Mouse (Mus musculus) heart, embryonic 15.5 days (tissue): ENCODE results near the gene Csrnp1. TPM values are rescaled to one million over a fixed set of nuclear protein-coding genes. Genes with fewer than 3 reads are reported as not detected.

ENCODE experiments used
- ATAC-seq: fragments of 200-750 bp; cut with Nextera tagmentation; replicated peaks from 2 replicates; pipeline ENCODE4 v1.8.0; 2017; ENCODE audit warnings: low read depth, moderate TSS enrichment; ENCODE audit not compliant: insufficient number of reproducible peaks, insufficient read depth, low FRiP score
- H3K27ac ChIP-seq: fragments of 300-500 bp; sonication (generic); 2 replicates; pipeline ENCODE4 v1.5.1; 2015; ENCODE audit warnings: mild to moderate bottlenecking, inconsistent platforms
- H3K27me3 ChIP-seq: fragments of 300-500 bp; sonication (generic); 2 replicates; pipeline ENCODE4 v1.6.1; 2015; ENCODE audit warnings: inconsistent platforms
- H3K36me3 ChIP-seq: fragments of 300-500 bp; sonication (generic); 2 replicates; pipeline ENCODE4 v1.6.1; 2015; ENCODE audit warnings: mild to moderate bottlenecking, inconsistent platforms
- H3K4me1 ChIP-seq: fragments of 300-500 bp; sonication (generic); replicated peaks from 2 replicates; pipeline ENCODE4 v1.6.1; 2015; ENCODE audit warnings: inconsistent platforms
- H3K4me2 ChIP-seq: fragments of 300-500 bp; sonication (generic); 2 replicates; pipeline ENCODE4 v1.6.1; 2015; ENCODE audit warnings: inconsistent platforms, mild to moderate bottlenecking, moderate library complexity
- H3K4me3 ChIP-seq: fragments of 300-500 bp; sonication (generic); 2 replicates; pipeline ENCODE4 v1.5.1; 2015; ENCODE audit warnings: mild to moderate bottlenecking, inconsistent platforms
- H3K9ac ChIP-seq: fragments of 300-500 bp; sonication (generic); 2 replicates; pipeline ENCODE4 v1.6.1; 2015; ENCODE audit warnings: mild to moderate bottlenecking, inconsistent platforms
- H3K9me3 ChIP-seq: fragments of 300-500 bp; sonication (generic); replicated peaks from 2 replicates; pipeline ENCODE4 v1.6.1; 2016; ENCODE audit warnings: inconsistent platforms
- WGBS: fragments of 180-500 bp; shearing (Covaris S2); methylation state at CpG from one replicate; pipeline ENCODE4 v1.1.7; 2015; ENCODE audit warnings: mixed read lengths; 5-methylcytosine and 5-hydroxymethylcytosine counted together
- polyA plus RNA-seq: library from polyadenylated mRNA; unstranded; fragments of >200 nt; fragmentation: Nextera tagmentation; extraction: Ambion mirVana; gene quantifications from 2 replicates; pipeline ENCODE4 v1.2.1, GENCODE M21; 2015

The Csrnp1 gene
- polyA plus RNA-seq, 1 experiment from 2014 or later = 6.9 TPM

DNA sequence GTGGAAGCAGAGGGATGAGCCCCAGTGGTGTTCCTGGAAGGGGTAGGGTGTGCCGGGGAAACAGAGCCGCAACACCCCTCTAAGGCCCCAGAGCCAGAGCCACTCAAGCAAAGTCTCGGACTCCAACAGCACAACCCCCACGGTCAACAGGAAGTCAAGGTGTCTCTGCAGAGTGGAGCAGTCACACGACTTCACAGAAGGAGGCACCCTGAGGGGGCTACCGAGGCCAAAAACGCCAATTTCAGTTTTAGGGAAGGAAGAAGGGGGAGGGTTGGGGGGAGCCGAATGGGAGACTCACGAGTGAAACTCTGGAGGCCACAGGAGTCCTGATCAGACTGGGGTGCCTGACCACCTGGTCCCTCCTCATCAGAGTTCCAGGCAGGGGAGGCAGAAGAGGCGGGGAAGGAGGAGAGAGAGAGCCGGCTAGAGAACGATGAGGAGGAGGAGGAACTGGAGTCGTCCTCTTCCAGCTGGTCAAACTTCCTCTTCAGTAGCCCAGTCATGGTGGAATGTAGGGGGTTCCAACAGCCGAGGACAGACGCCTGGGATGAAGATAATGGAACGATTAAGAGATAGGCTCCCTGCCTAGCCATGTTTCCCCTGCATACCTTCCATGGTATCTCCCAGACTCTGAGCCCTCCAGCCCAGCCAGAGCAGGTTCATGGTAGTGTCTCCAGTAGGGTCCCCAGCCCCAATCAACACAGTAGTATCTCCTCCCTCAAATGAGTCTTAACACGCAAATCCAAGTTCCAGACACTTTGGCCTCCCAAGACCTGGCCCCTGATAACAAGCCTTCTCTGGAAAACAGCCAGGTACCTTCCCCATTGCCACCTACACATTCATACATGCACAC is 7.5 kb downstream of the Csrnp1 start:
- Histone ChIP-seq H3K4me2 (peak overlapping the region; percentile 35; the same call in 1 of the 2 replicates), H3K4me1 (peaks cover 57% of the 10 kb centered on the region)
- WGBS = 26% methylated on average over 17 of the region's 17 CpGs

DNA sequence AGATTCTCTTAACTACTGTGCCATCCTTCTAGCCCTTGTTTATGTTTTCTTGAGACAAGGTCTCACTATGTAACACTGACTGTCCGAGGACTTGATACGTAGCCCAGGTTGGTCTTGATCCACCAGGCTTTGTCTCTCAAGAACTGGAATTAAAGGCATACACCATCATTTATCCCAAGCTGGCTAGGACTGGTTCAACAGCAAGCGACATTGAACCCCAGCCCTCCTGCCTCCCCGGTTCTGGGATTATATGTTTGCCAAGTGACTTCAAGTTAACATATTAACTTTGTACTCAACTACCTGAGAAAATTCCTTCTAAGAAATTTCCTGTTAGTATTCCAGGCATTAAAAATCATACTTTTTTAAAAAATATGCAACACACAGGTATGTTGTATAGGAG is 9.2 kb downstream of the Csrnp1 start:
- Histone ChIP-seq H3K9me3 (no peaks in the 10 kb centered on the region), H3K36me3 (peaks cover 43% of the 10 kb centered on the region; the same call in 1 of the 2 replicates), H3K27ac (no peak overlapping the region), H3K4me2 (no peak overlapping the region), H3K27me3 (no peaks in the 10 kb centered on the region), H3K4me3 (no peak overlapping the region), H3K9ac (no peak overlapping the region), H3K4me1 (peaks cover 53% of the 10 kb centered on the region)
- WGBS = 96% methylated on average over 4 of the region's 4 CpGs
- no peak for ATAC-seq

More for the DNA sequence above, 7.5 kb downstream of the Csrnp1 start:
- H3K27ac ChIP-seq = peak overlapping the region; percentile 55
- peaks cover 37% of the 10 kb centered on the region; the same call in 1 of the 2 replicates for H3K36me3 ChIP-seq
- no peaks in the 10 kb centered on the region for H3K9me3 ChIP-seq
- no peaks in the 10 kb centered on the region for H3K27me3 ChIP-seq
- H3K4me3 ChIP-seq = peak overlapping the region; percentile 18
- no peak for ATAC-seq
- H3K9ac ChIP-seq = 0 out of 2 replicates have a peak overlapping the region, but pooled peaks have one; percentile 7

DNA sequence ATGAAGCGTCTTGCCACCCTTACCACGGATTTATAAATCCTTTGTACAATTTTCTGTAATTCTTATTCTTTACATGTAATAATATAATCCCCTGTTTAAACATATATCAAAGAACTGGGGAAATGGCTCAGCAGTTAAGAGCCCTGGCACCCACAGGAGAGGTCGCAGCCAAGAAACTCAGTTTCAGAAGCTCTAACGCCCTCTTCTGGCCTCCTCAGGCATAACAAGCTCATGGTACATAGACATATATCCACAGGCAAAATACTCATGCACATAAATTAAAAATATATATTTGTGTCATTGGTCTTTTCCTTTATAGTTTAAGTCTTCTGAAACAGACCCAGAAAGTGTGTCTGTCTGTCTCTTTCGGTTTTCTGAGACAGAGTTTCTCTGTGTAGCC is 9.8 kb downstream of the Csrnp1 start:
- Histone ChIP-seq H3K4me2 (no peak overlapping the region), H3K4me1 (peaks cover 51% of the 10 kb centered on the region), H3K27me3 (no peaks in the 10 kb centered on the region), H3K4me3 (no peak overlapping the region), H3K27ac (no peak overlapping the region), H3K9me3 (no peaks in the 10 kb centered on the region), H3K9ac (no peak overlapping the region), H3K36me3 (peaks cover 43% of the 10 kb centered on the region; the same call in 1 of the 2 replicates)
- ATAC-seq = no peak
- 78% methylated on average over 5 of the region's 5 CpGs for WGBS

DNA sequence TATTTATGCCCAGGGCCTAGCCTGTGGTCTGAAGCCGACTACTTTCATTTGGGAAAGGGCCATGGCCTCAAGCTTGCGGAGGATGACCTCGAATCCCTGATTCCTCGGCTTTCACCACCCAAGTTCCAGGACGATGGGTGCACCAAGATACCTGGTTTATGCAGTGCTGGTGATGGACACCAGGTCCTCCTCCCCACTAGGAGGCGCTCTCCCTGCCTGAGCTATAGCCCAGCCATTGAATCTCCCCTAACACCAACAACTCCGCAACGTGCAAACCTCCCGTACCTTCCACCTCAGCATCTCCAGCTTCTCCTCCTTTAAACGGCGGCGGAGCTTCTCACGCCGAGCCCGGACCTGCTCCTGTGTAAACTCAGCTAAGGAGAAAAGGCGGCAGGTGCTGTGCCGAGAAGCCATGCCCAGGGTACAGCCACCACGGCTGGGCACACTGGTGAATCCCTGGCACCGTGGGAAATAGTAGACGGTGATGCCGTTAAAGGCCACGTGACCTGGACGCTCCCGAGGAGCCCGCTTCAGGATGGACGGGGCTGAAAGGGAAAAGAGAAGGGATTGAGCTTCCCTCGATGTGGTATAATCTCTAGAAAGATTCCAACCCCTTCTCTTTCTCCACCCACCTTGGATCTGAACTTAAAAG is 10.5 kb downstream of the Csrnp1 start:
- no peak overlapping the region for H3K4me2 ChIP-seq
- H3K9me3 ChIP-seq = no peaks in the 10 kb centered on the region
- H3K27me3 ChIP-seq = no peaks in the 10 kb centered on the region
- ATAC-seq = no peak
- H3K36me3 ChIP-seq = peaks cover 43% of the 10 kb centered on the region; the same call in 1 of the 2 replicates
- no peak overlapping the region for H3K27ac ChIP-seq
- no peak overlapping the region for H3K9ac ChIP-seq
- no peak overlapping the region for H3K4me3 ChIP-seq
- 89% methylated on average over 27 of the region's 27 CpGs for WGBS
- peaks cover 46% of the 10 kb centered on the region for H3K4me1 ChIP-seq

- Histone ChIP-seq H3K36me3 (peaks cover 43% of the 10 kb centered on the region; the same call in 1 of the 2 replicates), H3K4me2 (no peak overlapping the region), H3K27ac (no peak overlapping the region), H3K4me1 (peaks cover 42% of the 10 kb centered on the region), H3K27me3 (no peaks in the 10 kb centered on the region), H3K4me3 (no peak overlapping the region), H3K9ac (no peak overlapping the region), H3K9me3 (no peaks in the 10 kb centered on the region)
- 87% methylated on average over 23 of the region's 23 CpGs for WGBS
- ATAC-seq = no peak
Observed at GRCm38 (mm10) chr9:119973281-119973680, 11.2 kb downstream of the Csrnp1 start.

DNA sequence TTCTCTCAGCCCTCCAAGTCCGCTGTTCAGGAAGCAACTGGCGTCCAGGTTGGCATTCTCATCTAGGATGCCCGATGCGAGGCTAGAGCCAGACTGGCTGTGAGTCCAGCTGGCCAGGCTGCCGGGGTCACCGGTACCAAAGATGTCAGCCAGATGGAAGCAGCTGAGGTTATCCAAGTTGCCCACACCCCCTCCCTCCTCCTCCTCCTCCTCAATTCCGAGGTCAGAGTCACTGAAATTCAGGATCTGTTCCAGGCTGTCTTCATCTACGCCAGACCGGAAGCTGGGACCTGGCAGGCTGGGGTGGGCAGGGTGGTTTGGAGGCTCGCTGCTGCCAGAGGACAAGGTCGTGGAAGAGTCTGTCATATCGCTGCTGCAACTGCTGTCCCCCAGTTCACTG is 11.9 kb downstream of the Csrnp1 start:
- Histone ChIP-seq H3K9ac (no peak overlapping the region), H3K4me2 (no peak overlapping the region), H3K4me3 (no peak overlapping the region), H3K27me3 (no peaks in the 10 kb centered on the region), H3K27ac (no peak overlapping the region), H3K4me1 (peaks cover 35% of the 10 kb centered on the region), H3K36me3 (peaks cover 43% of the 10 kb centered on the region; the same call in 1 of the 2 replicates), H3K9me3 (no peaks in the 10 kb centered on the region)
- no peak for ATAC-seq
- WGBS = 81% methylated on average over 12 of the region's 12 CpGs

DNA sequence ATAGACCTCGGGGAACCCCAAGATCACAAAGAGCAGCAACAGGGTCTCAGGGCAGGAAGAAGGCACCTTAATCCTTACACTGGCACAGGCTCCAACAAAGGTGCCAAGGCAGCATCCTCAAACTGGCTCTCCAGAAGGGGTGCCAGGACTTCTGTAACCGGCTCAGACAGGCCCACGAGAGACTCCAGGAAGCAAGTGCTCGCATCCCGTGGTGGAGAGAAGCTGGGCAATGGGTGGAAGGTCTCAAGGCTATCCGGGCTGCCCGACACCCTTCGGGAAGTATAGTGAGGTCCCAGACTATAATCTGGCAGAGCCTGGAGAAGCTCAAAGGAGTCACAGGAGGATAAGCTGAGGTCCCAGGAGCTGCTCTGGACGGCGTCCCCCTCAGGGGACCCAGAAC is 12.3 kb downstream of the Csrnp1 start:
- no peak overlapping the region for H3K27ac ChIP-seq
- H3K27me3 ChIP-seq = no peaks in the 10 kb centered on the region
- no peak overlapping the region for H3K9ac ChIP-seq
- no peak for ATAC-seq
- no peak overlapping the region for H3K4me2 ChIP-seq
- H3K4me3 ChIP-seq = no peak overlapping the region
- H3K4me1 ChIP-seq = peaks cover 30% of the 10 kb centered on the region
- no peaks in the 10 kb centered on the region for H3K9me3 ChIP-seq
- H3K36me3 ChIP-seq = peaks cover 43% of the 10 kb centered on the region; the same call in 1 of the 2 replicates
- WGBS = 88% methylated on average over 10 of the region's 10 CpGs

DNA sequence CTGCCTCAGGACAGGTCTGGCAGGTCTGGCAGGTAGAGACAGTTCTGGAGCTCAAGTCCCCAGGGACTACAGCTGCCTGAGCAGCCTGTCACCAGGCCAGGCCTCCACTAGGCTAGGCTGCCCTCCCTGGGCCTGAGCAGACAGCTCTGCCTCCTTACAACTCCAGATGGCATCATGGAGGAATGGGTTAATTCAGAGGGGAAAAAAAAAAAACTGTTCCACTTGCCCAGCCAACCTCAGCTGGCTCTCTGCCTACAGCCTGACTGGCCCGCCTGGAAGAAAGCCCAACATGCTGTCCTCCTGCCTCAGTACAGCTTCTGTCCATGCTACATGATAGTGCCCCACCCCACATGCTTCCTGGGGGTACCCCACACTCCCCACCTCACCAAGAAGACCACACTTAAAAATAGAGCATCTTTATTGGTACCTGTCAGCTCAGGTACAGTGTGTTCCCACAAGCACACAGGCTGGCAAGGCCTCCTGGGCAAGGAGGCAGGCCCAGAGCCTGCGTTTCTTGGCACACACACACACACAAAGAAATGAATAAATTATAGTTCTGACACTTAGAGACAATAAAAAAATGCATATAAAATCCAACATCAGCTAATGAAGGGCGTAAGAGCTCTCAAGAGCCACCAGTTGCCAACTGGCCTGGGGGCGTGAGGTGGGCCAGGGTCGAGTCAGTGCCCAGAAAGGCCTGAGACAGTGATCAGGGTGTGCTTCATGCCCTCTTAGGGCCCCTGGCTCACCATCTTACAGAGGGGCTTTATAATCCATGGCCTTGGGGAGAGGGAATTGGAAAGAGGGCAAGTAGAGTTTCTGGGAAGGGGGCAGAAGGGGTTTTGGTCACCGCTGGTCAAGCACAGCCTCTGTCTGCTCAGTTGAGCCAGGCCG is 13.4 kb downstream of the Csrnp1 start:
- Histone ChIP-seq H3K4me1 (peaks cover 20% of the 10 kb centered on the region), H3K9me3 (no peaks in the 10 kb centered on the region), H3K4me2 (no peak overlapping the region), H3K27ac (peak overlapping the region; percentile 44), H3K4me3 (no peak overlapping the region), H3K36me3 (peaks cover 43% of the 10 kb centered on the region; the same call in 1 of the 2 replicates), H3K9ac (no peak overlapping the region), H3K27me3 (no peaks in the 10 kb centered on the region)
- WGBS = 74% methylated on average over 7 of the region's 7 CpGs
- no peak for ATAC-seq

GRCm38 (mm10) chr9:119970221-119970620 is 14.2 kb downstream of the Csrnp1 start:
- no peak overlapping the region for H3K4me2 ChIP-seq
- ATAC-seq = no peak; the same call in 1 of the 2 replicates
- H3K4me3 ChIP-seq = no peak overlapping the region
- H3K4me1 ChIP-seq = peaks cover 20% of the 10 kb centered on the region
- no peak overlapping the region for H3K9ac ChIP-seq
- 26% methylated on average over 6 of the region's 6 CpGs for WGBS
- peak overlapping the region; percentile 44 for H3K27ac ChIP-seq
- no peaks in the 10 kb centered on the region for H3K9me3 ChIP-seq
- peaks cover 40% of the 10 kb centered on the region; the same call in 1 of the 2 replicates for H3K36me3 ChIP-seq
- H3K27me3 ChIP-seq = no peaks in the 10 kb centered on the region

DNA sequence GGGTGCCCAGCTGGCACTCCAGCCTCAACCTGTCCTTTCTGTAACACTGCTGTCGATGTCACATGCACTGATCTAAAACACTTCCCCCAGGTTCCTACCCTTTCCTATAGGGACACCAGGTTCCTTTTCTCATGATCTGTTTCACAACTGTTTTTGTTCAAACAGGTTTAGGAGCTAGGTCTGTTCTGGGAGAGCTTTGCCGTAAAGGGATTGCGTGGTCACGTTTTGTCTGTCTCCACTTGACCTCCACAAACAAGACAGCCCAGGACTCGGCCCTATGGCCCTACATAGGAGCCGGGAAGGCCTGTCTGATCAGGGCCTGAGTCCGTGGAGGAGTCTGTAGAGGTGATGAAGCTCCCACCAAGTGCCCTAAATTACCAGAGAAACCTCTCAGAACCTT is 14.6 kb downstream of the Csrnp1 start:
- no peak for ATAC-seq
- H3K4me1 ChIP-seq = peaks cover 20% of the 10 kb centered on the region
- no peaks in the 10 kb centered on the region for H3K27me3 ChIP-seq
- H3K4me3 ChIP-seq = no peak overlapping the region
- no peak overlapping the region for H3K9ac ChIP-seq
- H3K27ac ChIP-seq = no peak overlapping the region
- no peak overlapping the region for H3K4me2 ChIP-seq
- WGBS = 74% methylated on average over 7 of the region's 7 CpGs
- H3K9me3 ChIP-seq = no peaks in the 10 kb centered on the region
- peaks cover 35% of the 10 kb centered on the region; the same call in 1 of the 2 replicates for H3K36me3 ChIP-seq
